Mouse (Mus musculus): ENCODE measurements around the gene Nkx2-3.

- TF ChIP-seq CTCF (IDR thresholded peaks at IDR 0.05; ENCODE audit: insufficient read depth, low read length) (no peak), POLR2A (IDR thresholded peaks at IDR 0.05; ENCODE audit: borderline replicate concordance, extremely low read depth, low read depth, low read length) (no peak)
These were observed 3.2 kb upstream of the Nkx2-3 start for GRCm38 (mm10) chr19:43608711-43609457.

Data from lung, adult 2 months (tissue).